Mouse (Mus musculus) layer of hippocampus, adult 18-20 months (tissue): Measurements from ENCODE around the gene Adora2a. TPM values are rescaled to one million over a fixed set of nuclear protein-coding genes. Genes with fewer than 3 reads are reported as not detected.
"Not testable (repeated sequence)": the region's sequence is repeated elsewhere in the genome, so short reads cannot be mapped to it uniquely, and the experiment has no call there.

Source experiments
- DNase-seq, 2 experiments: peaks; one replicate each; pipeline ENCODE4 v3.0.0; 2022; ENCODE audit warnings: low spot score in 2 of 2
- total RNA-seq, 2 experiments: library from RNA; stranded (reverse); gene quantifications; 2 replicates each; pipeline ENCODE4 v1.2.3; 2021

Adora2a gene
- total RNA-seq, 2 experiments from 2014 or later: 1.7 to 1.8 TPM

DNA sequence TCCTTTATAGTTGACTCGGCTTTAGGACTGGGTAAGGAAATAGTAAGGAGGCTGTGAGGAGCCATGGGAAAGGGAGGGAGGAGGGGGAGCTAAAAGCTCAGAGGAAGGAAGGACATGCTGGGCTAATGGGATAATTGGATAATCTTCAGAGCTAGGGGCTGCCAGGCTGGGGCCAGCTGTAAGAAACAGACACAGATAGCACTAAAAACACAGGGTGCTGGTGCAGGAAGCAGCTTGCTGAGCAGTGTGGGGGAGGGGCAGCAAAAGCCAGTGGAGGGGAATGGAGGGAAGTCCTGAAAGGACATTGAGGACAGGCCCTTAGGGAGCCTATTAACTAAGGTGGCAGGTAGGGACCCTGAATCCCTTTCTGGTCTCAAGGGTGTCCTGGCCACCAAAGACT is 27.9 kb downstream of the Adora2a start:
- DNase-seq: not testable (repeated sequence)

DNA sequence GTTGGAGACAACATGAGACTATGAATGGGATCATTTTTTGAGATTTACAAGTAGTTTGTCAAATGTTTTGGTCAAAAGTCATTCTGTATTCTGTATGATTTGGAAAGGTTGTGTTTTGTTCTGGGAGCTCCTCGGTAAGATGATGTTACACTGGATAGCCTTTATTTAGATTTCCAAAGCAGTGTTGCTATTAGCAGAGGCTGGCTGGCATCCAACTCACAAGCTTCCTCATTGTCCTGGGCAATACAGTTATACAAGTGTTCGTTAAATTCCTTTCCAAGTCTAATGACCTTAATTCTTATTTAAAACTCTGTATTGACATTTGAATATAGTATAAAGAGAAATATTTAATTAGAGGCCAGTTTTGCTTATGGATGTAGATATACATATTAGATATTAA is 28.6 kb downstream of the Adora2a start:
- no peak for DNase-seq

DNA sequence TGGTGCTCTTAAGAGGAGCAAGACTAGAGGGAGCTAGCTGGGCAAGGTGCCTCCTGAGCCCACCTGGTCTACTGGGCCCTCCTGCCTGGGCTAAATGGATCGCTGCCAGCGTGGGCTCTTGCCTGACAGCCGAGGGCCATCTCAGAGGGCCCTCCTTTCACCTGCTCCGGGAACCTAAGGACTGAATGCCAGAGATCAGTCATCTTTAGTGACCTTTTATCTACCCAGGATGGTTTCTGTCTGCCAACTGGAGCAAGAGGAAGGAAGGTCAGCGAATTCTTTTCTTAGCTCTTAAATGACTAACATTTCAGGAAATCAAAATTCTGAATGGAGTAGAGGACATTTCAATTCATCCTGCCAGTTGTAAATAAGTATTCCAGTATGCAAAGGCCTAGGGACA is 33.9 kb downstream of the Adora2a start:
- no peak for DNase-seq

DNA sequence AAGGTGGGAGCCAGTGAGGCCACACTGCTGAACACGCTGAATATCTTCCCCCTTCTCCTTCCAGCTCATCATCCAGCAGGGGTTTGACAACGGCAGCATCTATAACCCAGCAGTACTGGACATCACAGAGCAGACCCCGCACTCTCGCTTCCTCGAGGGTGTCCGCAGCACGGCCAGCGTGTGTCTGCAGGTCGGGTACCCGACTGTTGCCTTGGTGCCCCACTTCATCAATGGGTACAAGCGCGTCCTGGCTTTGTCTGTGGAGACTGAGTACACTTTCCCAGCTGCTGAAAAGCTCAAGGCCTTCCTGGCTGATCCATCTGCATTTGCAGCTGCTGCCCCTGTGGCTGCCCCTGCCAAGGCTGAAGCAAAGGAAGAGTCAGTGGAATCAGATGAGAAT is 35.9 kb downstream of the Adora2a start:
- DNase-seq: no peak

DNA sequence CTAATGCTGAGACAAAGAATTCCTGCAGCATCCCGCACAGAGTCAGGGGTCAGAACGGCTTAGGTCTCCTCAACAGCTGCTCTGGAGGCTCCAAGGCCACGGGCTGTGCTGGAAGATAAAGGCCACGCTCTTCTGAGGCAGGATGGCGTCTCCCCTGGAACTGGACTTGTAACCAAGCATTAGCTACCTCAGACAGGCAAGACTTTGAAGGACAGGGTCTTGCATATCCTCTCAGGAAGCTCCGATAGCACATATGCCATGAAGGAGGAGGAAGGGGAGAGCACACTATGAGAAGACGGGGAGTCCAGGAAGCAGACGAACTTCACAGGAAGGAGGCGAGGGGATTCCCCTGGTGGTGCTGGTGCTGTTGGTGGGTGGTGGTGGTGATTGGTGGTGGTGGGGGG is 37.2 kb downstream of the Adora2a start:
- not testable (repeated sequence) for DNase-seq

DNA sequence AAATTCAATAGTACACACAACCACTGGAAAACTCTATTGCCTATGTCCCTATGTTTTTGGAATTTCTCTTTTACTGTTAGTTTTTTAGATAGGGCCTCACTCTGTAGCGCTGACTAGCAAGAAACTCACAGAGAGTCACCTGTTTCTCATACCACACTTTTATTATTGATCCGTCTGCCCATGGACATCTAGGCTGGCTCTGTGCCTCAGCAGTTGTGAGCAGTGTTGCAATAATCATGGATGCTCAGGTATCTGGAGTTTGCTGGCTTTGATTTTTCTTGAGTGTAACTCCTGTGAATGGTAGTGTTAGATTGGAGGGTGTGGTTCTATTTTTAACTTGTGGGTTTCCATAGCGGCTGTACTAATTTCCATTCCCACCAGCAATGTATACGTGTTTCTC is 38.7 kb downstream of the Adora2a start:
- DNase-seq: no peak

DNA sequence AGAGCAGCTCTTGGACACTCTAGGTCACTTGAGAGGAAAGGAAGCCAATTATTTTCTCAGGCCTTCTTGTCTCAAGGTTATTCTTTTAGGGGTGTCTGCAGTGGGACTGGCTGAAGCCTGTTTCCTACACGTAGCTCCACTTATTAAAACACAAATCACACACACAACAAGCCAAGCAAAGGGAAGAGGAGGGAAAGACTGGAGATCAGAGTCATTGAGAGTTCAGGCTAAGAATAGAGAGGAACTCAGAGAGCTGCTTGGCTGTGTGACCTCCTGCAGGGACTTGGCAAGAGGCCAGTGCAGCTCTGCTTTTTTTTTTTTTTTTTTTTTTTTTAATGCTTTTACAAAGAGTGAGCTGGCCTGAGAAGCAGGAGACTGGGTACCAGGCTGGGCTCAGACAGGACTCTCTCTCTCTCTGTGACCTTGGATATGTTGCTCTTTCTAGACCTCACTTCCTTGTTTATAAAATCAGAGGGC is 47.6 kb downstream of the Adora2a start:
- DNase-seq: peak in 1 of 2 experiments; percentile 9

DNA sequence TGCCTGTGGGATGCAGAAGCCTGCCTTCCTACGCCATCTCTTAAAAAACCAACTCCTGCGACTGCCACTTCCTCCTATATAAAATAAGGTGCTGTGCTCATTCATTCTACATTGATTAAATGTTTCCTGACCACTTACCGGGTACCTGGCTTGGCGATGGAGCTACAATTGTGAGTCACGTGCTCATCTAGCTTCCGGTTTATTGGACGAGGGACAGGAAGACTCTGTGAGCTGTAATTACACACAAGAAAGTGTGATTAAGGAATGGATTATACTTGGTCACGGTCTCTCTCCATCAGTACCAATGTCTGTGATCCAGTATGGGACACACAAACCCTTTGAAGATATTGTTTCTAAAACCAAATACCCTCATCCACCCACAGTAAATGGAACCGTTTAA is 48.1 kb downstream of the Adora2a start:
- no peak for DNase-seq

DNA sequence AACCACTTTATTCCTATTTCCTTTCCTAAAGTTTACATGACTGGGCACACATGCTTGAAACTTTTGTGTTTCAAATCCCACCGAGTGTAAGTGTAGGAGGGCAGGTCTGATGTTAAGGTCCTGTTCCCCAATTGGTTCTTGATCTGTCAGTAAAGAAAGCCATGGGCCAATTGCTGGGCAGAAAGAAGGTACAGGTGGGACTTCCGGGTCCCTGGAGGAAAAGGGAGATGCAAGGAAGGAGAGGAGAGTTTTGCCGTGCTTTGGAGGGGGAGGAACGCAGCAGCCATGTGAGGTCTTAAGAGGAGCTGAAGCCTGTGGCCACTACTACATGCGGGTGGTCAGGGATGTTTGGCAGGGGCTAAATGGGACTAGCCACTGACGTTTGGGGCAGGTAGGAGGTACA is 48.6 kb downstream of the Adora2a start:
- DNase-seq: no peak

DNA sequence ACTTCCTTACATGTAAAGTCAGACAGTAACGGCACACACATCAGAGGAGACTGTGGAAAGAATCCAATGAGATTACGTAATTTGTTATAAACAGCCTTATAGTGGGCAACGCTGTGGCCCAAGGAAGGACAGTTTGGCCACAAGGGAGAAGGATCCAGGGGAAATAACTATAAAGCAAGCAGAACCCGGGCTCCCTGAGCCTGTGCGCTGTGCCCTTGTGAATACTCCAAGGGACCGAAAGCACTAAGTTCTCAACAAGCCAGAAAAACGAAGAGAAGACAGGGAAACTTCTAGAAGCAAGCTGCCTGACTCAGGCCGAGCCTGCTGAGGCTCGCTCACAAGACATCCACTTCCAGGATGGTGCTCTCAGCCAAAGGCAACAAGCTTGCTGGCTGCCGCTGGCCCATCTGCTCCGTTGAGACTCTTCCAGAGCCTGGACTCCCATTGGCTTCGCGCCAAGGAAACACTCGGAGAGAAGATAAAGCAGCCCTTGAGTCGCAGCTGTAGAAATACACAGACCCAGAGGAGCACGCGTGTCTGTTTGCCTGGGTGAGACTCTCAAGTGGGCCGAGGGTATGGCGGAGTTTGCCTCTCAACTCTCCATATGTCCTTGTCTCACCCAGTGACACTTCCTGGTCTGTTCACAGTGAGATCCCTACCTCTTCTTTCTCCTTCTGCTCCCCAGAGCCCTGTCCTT is 57.1 kb downstream of the Adora2a start:
- DNase-seq: peak in 1 of 2 experiments; percentile 18

DNA sequence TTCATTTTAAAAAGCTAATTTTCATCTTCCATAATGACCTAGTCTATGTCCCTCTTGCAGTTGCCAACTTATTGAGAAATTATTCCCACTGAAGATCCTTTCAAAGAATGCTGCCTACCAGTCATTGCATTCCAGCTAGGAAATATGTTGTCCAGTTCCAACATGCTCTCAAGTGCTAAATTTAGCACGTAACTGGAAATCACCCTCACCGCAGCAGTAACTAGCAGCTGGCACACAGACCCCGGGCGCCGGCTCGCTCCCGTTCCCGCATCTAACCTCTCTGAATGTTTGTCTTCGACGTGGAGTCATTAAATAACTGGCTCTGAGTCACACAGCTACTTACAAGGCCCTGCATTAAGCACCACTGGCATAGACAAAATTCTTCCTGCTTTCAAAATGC is 62.0 kb downstream of the Adora2a start:
- DNase-seq: no peak

Other genes starting within 250 kb of the Adora2a start
- gene Specc1l, start 104.8 kb upstream of the Adora2a start, total RNA-seq: 10 to 100 TPM; 44.1 to 44.8 TPM
- under 1 TPM in 1 of 2 experiments, not detected in 1; 0.48 TPM for gene Upb1, start 84.2 kb downstream of the Adora2a start, total RNA-seq
- gene Snrpd3, start 200.7 kb downstream of the Adora2a start, total RNA-seq: 10 to 100 TPM; 63.1 to 67.3 TPM
- 10 to 100 TPM; 12.8 TPM for gene Gucd1, start 201.1 kb downstream of the Adora2a start, total RNA-seq
- 10 to 100 TPM; 10.3 to 12.9 TPM for gene Lrrc75b, start 243.5 kb downstream of the Adora2a start, total RNA-seq
- 1 to 10 TPM; 2.6 to 2.8 TPM for gene Ggt1, start 244.7 kb downstream of the Adora2a start, total RNA-seq